In the genomic region with DNA sequence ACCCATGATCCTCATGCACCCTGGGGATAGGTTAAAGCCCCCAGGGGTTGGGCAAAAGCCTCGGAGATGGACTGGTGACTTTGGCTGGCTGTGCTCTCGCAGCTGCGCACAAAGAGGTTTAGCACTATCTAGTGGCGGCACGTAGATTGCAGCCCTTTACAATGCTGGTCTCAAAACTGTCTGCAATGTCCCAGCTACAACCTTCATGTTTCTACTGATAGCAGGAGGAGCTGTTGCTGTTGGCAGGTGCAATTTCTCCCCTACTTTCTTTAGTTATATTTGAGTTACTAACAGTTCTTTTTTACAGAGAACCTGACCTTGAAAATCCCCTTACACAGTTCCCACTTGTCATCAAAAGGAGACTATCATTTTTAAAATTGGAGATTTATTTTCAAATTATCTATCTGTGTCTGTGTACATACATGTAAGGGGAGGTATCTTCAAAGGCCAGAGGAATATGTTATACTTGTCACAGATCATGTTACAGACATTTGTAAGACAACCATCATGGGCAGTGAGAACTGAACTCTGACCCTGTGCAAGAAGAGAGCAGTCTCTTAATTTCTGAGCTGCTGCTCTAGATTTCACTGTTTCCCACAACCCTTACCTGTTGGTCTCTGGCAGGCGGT, we compare ENCODE assay signal across 8 mouse cellular contexts.
DNase-seq lines count a peak whose midpoint lies in the region; ATAC-seq and TF ChIP-seq lines count a peak whose summit lies in the region.

No protein-coding gene starts in this region.

- WGBS in lung, embryonic 16.5 days, result 13% methylated on average over 3 of the region's 6 CpGs
- WGBS in intestine, postnatal 0 days, result 11% methylated on average over 5 of the region's 6 CpGs

- H3K9me3 ChIP-seq in lung, embryonic 16.5 days (ENCODE audit: control insufficient read depth, low read length), result no peaks in the 10 kb centered on the region
- H3K9me3 ChIP-seq in intestine, postnatal 0 days (ENCODE audit: control insufficient read depth), result no peaks in the 10 kb centered on the region

- peak; percentile 54 for TF ChIP-seq CTCF in intestine, postnatal 0 days (IDR thresholded peaks at IDR 0.05; ENCODE audit: low read depth)

- no peak overlapping the region for H3K4me3 ChIP-seq in lung, embryonic 16.5 days (ENCODE audit: low read length)
- no peak overlapping the region for H3K4me3 ChIP-seq in intestine, postnatal 0 days (ENCODE audit: low read depth, low read length)

- no peaks in the 10 kb centered on the region for H3K27me3 ChIP-seq in lung, embryonic 16.5 days (ENCODE audit: control insufficient read depth, insufficient read depth, low read depth, low read length)
- H3K27me3 ChIP-seq in intestine, postnatal 0 days (replicated peaks; ENCODE audit: control insufficient read depth, insufficient read depth, low read length), result no peaks in the 10 kb centered on the region

- H3K4me2 ChIP-seq in lung, embryonic 16.5 days (ENCODE audit: low read depth, low read length), result no peak overlapping the region
- H3K4me2 ChIP-seq in intestine, postnatal 0 days (replicated peaks; ENCODE audit: low read depth), result no peak overlapping the region

- H3K36me3 ChIP-seq in lung, embryonic 16.5 days (ENCODE audit: control insufficient read depth, insufficient read depth, low read length), result no peaks in the 10 kb centered on the region
- no peaks in the 10 kb centered on the region for H3K36me3 ChIP-seq in intestine, postnatal 0 days (ENCODE audit: control insufficient read depth, insufficient read depth)

- intact Hi-C loops in left cerebral cortex, postnatal 36 days (cut with DNase I), result no loop called here

- H3K4me1 ChIP-seq in lung, embryonic 16.5 days (replicated peaks; ENCODE audit: control insufficient read depth, insufficient read depth, low read length), result no peaks in the 10 kb centered on the region
- no peaks in the 10 kb centered on the region for H3K4me1 ChIP-seq in intestine, postnatal 0 days (replicated peaks; ENCODE audit: control insufficient read depth, insufficient read depth, low read length)

- H3K27ac ChIP-seq in lung, embryonic 16.5 days (ENCODE audit: low read length), result no peak overlapping the region
- no peak overlapping the region for H3K27ac ChIP-seq in intestine, postnatal 0 days (ENCODE audit: low read depth, low read length)

- ATAC-seq in lung, embryonic 16.5 days (ENCODE audit: low read depth), result peak; percentile 78
- ATAC-seq in intestine, postnatal 0 days, result peak; percentile 47; the same call in 1 of the 2 replicates

- no peak for DNase-seq in lung, postnatal 4 days
- peak; percentile 11 for DNase-seq in fibroblast of lung, adult 2 months (ENCODE audit: low read depth)
- peak; percentile 8 to 33 for DNase-seq in left cerebral cortex, postnatal 36 days (ENCODE audit: low spot score in 2 of 2)
- DNase-seq in right cerebral cortex, postnatal 10 days (ENCODE audit: low spot score in 2 of 2), result peak; percentile 47 to 61
- DNase-seq in urinary bladder, postnatal 10 days (ENCODE audit: low spot score), result no peak
- DNase-seq in urinary bladder, postnatal 4 days (ENCODE audit: low spot score in 2 of 2), result no peak

- no peak overlapping the region for H3K9ac ChIP-seq in lung, embryonic 16.5 days (ENCODE audit: low read length)
- H3K9ac ChIP-seq in intestine, postnatal 0 days (ENCODE audit: low read depth, low read length), result no peak overlapping the region

Comparison
In these comparisons a context has a peak if more than half of its experiments do, and no peak if none do; other contexts are left out.
1. DNase-seq: peak in fibroblast of lung, adult 2 months (single experiment), left cerebral cortex, postnatal 36 days (2 of 2) and right cerebral cortex, postnatal 10 days (2 of 2); none in lung, postnatal 4 days (0 of 2), urinary bladder, postnatal 10 days (single experiment) and urinary bladder, postnatal 4 days (0 of 2).